In genomic region chr9:116091921-116092320, GRCm38 (mm10) we compare ENCODE assay signal across 8 mouse cellular contexts.
A peak's percentile ranks its signal among the peaks of the same experiment; 100 is the strongest.
DNase-seq lines count a peak whose midpoint lies in the region; ATAC-seq lines count a peak whose summit lies in the region.

No protein-coding gene starts in this region.

- H3K4me1 ChIP-seq in limb, embryonic 11.5 days (ENCODE audit: control insufficient read depth, insufficient read depth, low read length), result no peaks in the 10 kb centered on the region
- no peaks in the 10 kb centered on the region; the same call in 1 of the 2 replicates for H3K4me1 ChIP-seq in forebrain, embryonic 10.5 days

- no peak overlapping the region for H3K9ac ChIP-seq in limb, embryonic 11.5 days (ENCODE audit: low read length)

- ATAC-seq in limb, embryonic 11.5 days (ENCODE audit: insufficient number of reproducible peaks, low FRiP score, low TSS enrichment, low read depth), result no peak

- H3K9me3 ChIP-seq in limb, embryonic 11.5 days (ENCODE audit: control insufficient read depth, low read length), result no peaks in the 10 kb centered on the region
- H3K9me3 ChIP-seq in forebrain, embryonic 10.5 days, result no peaks in the 10 kb centered on the region

- DNase-seq in embryo, embryonic 11 days, result peak; percentile 51
- DNase-seq in embryo, embryonic 9.5 days (ENCODE audit: extremely low spot score), result no peak
- peak; percentile 37 for DNase-seq in 416B (ENCODE audit: low read depth)
- peak; percentile 42 to 46 for DNase-seq in heart, adult 9 months (ENCODE audit: low spot score in 2 of 2)
- DNase-seq in limb, embryonic 11.5 days (ENCODE audit: low spot score), result peak; percentile 42
- no peak for DNase-seq in urinary bladder, adult 18-20 months (ENCODE audit: low spot score in 2 of 2)
- DNase-seq in gastrocnemius, adult 18-20 months (ENCODE audit: low spot score), result no peak
- no peak for DNase-seq in forebrain, embryonic 10.5 days (ENCODE audit: extremely low spot score, low spot score)

- H3K36me3 ChIP-seq in limb, embryonic 11.5 days (ENCODE audit: control insufficient read depth, insufficient read depth, low read length), result no peaks in the 10 kb centered on the region
- no peaks in the 10 kb centered on the region for H3K36me3 ChIP-seq in forebrain, embryonic 10.5 days (replicated peaks)

- H3K4me3 ChIP-seq in limb, embryonic 11.5 days (ENCODE audit: low read depth, low read length), result no peak overlapping the region
- no peak overlapping the region for H3K4me3 ChIP-seq in forebrain, embryonic 10.5 days

- H3K27me3 ChIP-seq in limb, embryonic 11.5 days (ENCODE audit: control insufficient read depth, insufficient read depth, low read length), result no peaks in the 10 kb centered on the region
- H3K27me3 ChIP-seq in forebrain, embryonic 10.5 days (ENCODE audit: poor library complexity, severe bottlenecking), result no peaks in the 10 kb centered on the region

- no peak overlapping the region for H3K4me2 ChIP-seq in limb, embryonic 11.5 days (ENCODE audit: low read depth, severe bottlenecking)

- H3K27ac ChIP-seq in limb, embryonic 11.5 days (replicated peaks; ENCODE audit: low read depth, low read length), result no peak overlapping the region
- no peak overlapping the region for H3K27ac ChIP-seq in forebrain, embryonic 10.5 days

- 50% methylated on average over 5 of the region's 5 CpGs for WGBS in limb, embryonic 11.5 days
- WGBS in forebrain, embryonic 10.5 days, result 89% methylated on average over 5 of the region's 5 CpGs

Comparison
In these comparisons a context has a peak if more than half of its experiments do, and no peak if none do; other contexts are left out.
1. DNase-seq: peak in embryo, embryonic 11 days (single experiment), 416B (single experiment), heart, adult 9 months (2 of 2) and limb, embryonic 11.5 days (single experiment); none in embryo, embryonic 9.5 days (single experiment), urinary bladder, adult 18-20 months (0 of 2), gastrocnemius, adult 18-20 months (single experiment) and forebrain, embryonic 10.5 days (single experiment).